Comparison of ENCODE assay signal across 27 mouse cellular contexts in genomic region chr16:49876291-49877030, GRCm38 (mm10).
DNase-seq lines count a peak whose midpoint lies in the region; ATAC-seq and TF ChIP-seq lines count a peak whose summit lies in the region.
"Had no signal": no experiment of that assay in that cellular context is flagged by ENCODE, and none has a peak within 500 bp of the region (broad histone marks: within the 10 kb centered on the region; RNA-seq: fewer than 3 reads in every experiment).

No protein-coding gene starts in this region.

- H3K36me3 ChIP-seq in liver, embryonic 14.5 days (replicated peaks; ENCODE audit: control insufficient read depth, insufficient read depth, low read depth), result peaks cover 74% of the 10 kb centered on the region
- H3K36me3 ChIP-seq: embryonic facial prominence, embryonic 13.5 days; heart, embryonic 13.5 days; neural tube, embryonic 12.5 days had no signal

- H3K9ac ChIP-seq in liver, embryonic 14.5 days (replicated peaks), result no peak overlapping the region
- H3K9ac ChIP-seq: embryonic facial prominence, embryonic 13.5 days; forebrain, postnatal 0 days; heart, embryonic 13.5 days; neural tube, embryonic 12.5 days had no signal

- H3K27me3 ChIP-seq in liver, embryonic 14.5 days (ENCODE audit: control insufficient read depth, insufficient read depth, low read length), result no peaks in the 10 kb centered on the region
- H3K27me3 ChIP-seq: embryonic facial prominence, embryonic 13.5 days; heart, embryonic 13.5 days; neural tube, embryonic 12.5 days; Patski had no signal

- H3K4me1 ChIP-seq in liver, embryonic 14.5 days (replicated peaks; ENCODE audit: control insufficient read depth in 2 of 2, insufficient read depth in 2 of 2, low read length in 1 of 2), result peaks cover 27 to 35% of the 10 kb centered on the region in 2 experiments
- H3K4me1 ChIP-seq: embryonic facial prominence, embryonic 13.5 days; neural tube, embryonic 12.5 days had no signal

- intact Hi-C loops in heart, postnatal 25 days (cut with DNase I), result loop anchor here (5.0 kb wide), 1 partner anchor 174 kb away; no protein-coding TSS in a partner anchor

- no peak for TF ChIP-seq CTCF in liver, embryonic 14.5 days (IDR thresholded peaks at IDR 0.05; ENCODE audit: low read depth)

- peak; percentile 84 for DNase-seq in heart, adult 11 months
- DNase-seq in heart, postnatal 25 days (ENCODE audit: low spot score), result no peak
- DNase-seq in ovary, adult 18-20 months (ENCODE audit: low spot score), result peak; percentile 54
- DNase-seq in ovary, postnatal 14 days (ENCODE audit: low spot score), result no peak
- DNase-seq in liver, embryonic 14.5 days (ENCODE audit: low read depth in 3 of 3, low spot score in 3 of 3), result no peak
- no peak for DNase-seq in urinary bladder, adult 18-20 months (ENCODE audit: low spot score in 2 of 2)
- no peak for DNase-seq in layer of hippocampus, postnatal 10 days (ENCODE audit: low spot score in 2 of 2)
- DNase-seq: adrenal gland, postnatal 10 days; cerebellum, adult 11 months; cerebellum, adult 9-11 months; forebrain, postnatal 0 days; gastrocnemius, postnatal 10 days; heart, adult 2 months; heart, postnatal 10 days; kidney, adult 8-10 months; kidney, postnatal 14 days; layer of hippocampus, adult 9-11 months; lung, postnatal 36 days; thymus, postnatal 14 days had no signal

- no peak for TF ChIP-seq EP300 in liver, embryonic 14.5 days (IDR thresholded peaks at IDR 0.05; ENCODE audit: low read depth)

- WGBS in liver, embryonic 14.5 days (ENCODE audit: insufficient replicate concordance), result 53% methylated on average over 9 of the region's 9 CpGs

- H3K27ac ChIP-seq in liver, embryonic 14.5 days, result no peak overlapping the region; the same call in 1 of the 2 replicates
- H3K27ac ChIP-seq: embryonic facial prominence, embryonic 13.5 days; heart, adult 2 months; heart, embryonic 13.5 days; neural tube, embryonic 12.5 days had no signal

- ATAC-seq in liver, embryonic 14.5 days (ENCODE audit: insufficient read depth), result peak; percentile 27; the same call in 1 of the 2 replicates
- peak; percentile 41; the same call in 1 of the 2 replicates for ATAC-seq in megakaryocyte-erythroid progenitor cell, adult 5-6 weeks (replicated peaks; ENCODE audit: low FRiP score, low TSS enrichment, poor library complexity, severe bottlenecking)
- ATAC-seq: forebrain, postnatal 0 days; hindbrain, embryonic 16.5 days; midbrain, embryonic 16.5 days; Patski had no signal

- H3K4me2 ChIP-seq in liver, embryonic 14.5 days (ENCODE audit: low read depth), result no peak overlapping the region; the same call in 1 of the 2 replicates
- H3K4me2 ChIP-seq: embryonic facial prominence, embryonic 13.5 days; heart, embryonic 13.5 days; neural tube, embryonic 12.5 days had no signal

- no peak overlapping the region for H3K4me3 ChIP-seq in liver, embryonic 14.5 days (ENCODE audit: insufficient read depth in 1 of 2, low read depth in 2 of 2, low read length in 2 of 2)
- H3K4me3 ChIP-seq: embryonic facial prominence, embryonic 13.5 days; heart, adult 2 months; heart, embryonic 13.5 days; myocyte; neural tube, embryonic 12.5 days had no signal

- no peaks in the 10 kb centered on the region for H3K9me3 ChIP-seq in liver, embryonic 14.5 days (ENCODE audit: control insufficient read depth, low read length)
- H3K9me3 ChIP-seq: embryonic facial prominence, embryonic 13.5 days; heart, embryonic 13.5 days; neural tube, embryonic 12.5 days had no signal

Comparison
In these comparisons a context has a peak if more than half of its experiments do, and no peak if none do; other contexts are left out.
1. DNase-seq: peak in heart, adult 11 months (single experiment) and ovary, adult 18-20 months (single experiment); none in heart, postnatal 25 days (single experiment), ovary, postnatal 14 days (single experiment), liver, embryonic 14.5 days (0 of 3), urinary bladder, adult 18-20 months (0 of 2) and layer of hippocampus, postnatal 10 days (0 of 2).